Mouse (Mus musculus) mature B cell (primary cell): ENCODE measurements around the gene Tulp2.
"Not testable (repeated sequence)": the region's sequence is repeated elsewhere in the genome, so short reads cannot be mapped to it uniquely, and the experiment has no call there.

Experiments
- in situ Hi-C: fragments of 300-500 bp; cut with MboI; formaldehyde crosslinking; loops from 2 replicates; pipeline ENCODE4 v1.14.3; 2019

Gene Tulp2

DNA sequence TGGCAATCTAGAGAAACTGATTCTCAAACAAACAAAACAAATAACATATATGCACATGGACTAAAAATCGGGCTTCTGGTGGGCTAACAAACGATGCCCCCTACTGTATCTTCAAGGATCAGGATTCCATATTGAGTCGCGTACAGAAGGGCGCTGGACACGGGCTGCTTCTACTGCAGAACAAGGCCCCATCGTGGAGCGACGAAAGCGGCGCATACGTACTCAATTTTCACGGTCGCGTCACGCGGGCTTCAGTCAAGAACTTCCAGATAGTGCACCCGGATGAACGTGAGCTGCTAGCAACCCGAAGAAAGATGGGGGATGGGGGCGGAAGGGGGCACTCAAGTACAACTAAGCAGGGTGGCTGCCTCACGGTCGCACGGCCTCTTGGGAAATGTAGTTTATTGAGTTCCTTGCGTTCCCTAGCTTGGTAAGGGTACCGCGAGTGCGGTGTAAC lies 40.1 kb downstream of the Tulp2 start:
- in situ Hi-C loops: no loop called here

DNA sequence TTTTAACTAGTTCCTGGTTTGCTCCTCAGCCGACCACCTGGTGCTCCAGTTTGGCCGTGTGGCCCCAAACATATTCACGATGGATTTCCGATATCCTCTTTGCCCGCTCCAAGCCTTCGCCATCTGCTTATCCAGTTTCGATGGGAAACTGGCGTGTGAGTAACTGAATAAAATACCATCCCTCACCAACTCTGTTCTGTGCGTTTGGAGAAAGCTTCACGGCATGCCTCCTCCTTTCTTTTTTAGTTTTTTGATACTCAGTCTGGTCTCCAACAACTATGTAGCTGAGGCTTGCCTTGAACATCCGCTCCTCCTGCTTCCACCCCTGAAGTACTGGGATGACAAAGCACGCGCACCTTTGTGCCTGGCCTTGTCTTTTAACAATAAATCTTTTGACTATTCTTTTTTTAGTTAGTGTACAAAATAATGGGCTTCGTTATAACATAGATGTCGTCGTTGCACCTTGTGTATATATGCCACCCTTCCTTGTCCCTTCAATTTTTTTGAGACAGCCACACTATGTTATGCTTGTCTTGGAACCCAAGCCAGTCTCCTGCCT lies 40.6 kb downstream of the Tulp2 start:
- in situ Hi-C loops: no loop called here

DNA sequence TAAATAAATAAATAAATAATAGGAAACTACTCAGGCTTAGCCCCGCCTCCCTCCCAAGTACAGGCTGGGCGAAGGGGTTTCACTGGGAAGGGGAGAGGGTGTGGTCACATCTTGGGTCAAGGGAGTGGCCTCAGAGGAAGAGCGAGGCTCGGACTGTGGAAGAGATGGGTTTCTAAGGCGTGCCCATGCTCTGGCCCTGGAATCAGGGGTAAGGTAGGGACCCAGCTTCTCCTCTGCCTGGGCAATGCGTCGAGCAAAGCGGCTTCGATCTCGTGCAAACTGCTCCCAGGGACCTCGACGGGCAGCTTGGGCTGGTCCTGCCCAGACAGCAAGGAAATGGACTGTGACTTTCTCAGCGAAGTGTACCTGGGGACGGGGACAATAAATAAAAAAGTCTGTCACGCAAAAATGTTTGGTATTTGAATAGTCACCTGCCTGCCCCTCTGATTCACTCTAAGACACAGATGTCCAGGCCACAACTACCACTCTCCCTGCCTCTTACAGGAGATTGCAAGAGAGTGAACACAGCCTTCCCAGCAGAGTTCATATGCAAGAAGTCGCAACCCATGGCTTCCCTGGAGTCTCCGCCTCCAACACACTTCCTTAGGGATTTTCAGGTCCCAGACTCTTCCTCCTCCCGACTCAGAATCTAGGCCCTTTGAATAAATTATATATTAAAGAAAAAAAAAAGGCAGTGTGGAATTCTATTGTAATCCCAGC lies 41.4 kb downstream of the Tulp2 start:
- in situ Hi-C loops: no loop called here

DNA sequence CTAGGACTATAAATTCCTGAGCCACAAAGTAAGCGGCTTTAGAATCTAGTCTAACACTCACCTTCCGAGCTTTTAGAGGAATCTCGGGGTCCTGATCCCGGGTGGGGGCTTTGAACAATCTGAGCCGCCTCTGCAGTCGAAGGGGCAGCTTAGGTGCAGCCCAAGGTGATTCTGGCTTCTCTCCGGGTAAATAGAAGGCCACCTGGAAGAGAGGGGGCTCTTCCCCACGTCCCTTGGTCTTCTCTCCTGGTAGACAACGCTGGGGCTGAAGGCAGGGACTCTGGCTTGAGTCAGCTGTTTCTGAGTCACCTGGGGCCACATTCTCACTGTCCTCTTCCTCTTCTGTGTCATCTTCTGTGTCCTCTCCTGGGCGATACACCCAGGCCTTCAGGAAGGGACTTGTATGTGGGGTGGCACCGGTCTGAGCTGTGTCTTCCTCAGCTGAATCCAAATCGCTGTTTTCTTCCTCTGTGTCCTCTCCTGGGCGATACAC lies 42.0 kb downstream of the Tulp2 start:
- in situ Hi-C loops: no loop called here

DNA sequence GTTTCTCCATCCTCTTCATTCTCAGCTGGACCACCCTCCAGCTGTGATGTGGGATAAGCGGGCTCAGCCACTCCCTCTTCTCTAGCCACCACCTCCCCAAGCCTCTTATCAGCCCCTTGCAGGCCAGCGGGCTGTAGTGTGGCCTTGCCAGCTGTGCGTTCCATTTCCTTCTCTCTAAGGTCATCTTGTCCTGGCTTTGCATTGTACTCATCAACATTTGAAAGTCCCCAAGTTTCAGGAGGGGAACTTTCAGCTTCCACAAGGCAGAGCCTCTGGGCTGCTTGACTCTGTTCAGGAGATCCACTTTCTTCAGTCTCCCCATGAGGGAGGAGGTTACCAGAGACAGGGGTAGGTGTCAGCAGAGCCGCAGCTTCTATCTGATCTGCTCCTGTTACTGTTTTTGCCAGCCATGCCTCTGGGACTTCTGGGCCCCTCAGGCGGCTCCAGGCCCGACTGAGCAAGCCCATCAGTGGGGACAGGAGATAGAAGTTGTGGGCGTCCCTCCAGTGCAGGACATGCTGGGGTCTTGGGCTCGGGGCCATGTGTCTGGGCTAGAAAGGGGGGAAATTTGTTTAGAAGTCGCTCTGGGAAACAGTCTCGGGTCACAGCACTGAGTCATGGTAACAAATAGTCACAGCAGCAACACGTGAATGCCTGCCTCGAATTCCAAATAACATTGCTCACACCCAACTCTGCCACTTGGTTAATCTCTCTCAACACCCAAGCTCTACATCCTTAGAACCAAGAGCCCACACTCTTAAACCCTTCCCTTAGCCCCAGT lies 43.4 kb downstream of the Tulp2 start:
- in situ Hi-C loops: no loop called here

DNA sequence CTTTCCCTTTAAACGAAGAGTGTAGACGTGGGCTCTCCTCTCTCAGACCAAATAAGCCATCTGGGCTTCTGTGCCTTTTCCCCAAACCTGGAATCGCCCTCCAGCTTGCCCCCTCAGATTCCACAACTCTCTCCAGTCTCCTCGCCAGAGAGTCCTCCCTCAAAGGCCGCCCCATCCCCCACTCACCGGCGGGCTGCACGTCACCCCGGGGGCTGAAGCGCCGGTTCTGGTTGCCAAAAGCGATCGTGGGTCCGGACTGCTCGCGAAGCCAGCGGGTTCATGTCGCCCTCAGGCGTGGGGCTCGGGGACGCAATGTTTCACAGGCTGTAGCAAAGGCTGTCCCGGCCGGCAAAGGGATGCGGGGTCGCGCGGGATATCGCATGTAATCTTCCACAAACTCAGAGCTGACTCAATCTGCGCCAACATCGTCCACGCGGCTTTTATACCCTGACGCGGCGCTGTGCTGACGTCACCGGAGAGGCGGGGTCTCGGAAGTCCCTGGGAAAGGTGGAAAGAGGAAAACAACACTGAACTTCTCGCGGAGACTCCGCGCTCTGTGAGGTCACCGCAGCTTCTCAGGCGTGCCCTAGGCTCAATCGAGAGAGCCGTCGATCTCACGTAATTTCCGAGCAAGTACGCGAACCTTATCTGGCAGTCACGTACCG lies 44.3 kb downstream of the Tulp2 start, which contains the start of the genes Ppp1r15a and Plekha4:
TSS of gene Ppp1r15a (minus strand) at position 460 of the 665 bp plus-strand sequence.
TSS of gene Plekha4 (plus strand) at position 522 of the 665 bp plus-strand sequence.
- in situ Hi-C loops: no loop called here

DNA sequence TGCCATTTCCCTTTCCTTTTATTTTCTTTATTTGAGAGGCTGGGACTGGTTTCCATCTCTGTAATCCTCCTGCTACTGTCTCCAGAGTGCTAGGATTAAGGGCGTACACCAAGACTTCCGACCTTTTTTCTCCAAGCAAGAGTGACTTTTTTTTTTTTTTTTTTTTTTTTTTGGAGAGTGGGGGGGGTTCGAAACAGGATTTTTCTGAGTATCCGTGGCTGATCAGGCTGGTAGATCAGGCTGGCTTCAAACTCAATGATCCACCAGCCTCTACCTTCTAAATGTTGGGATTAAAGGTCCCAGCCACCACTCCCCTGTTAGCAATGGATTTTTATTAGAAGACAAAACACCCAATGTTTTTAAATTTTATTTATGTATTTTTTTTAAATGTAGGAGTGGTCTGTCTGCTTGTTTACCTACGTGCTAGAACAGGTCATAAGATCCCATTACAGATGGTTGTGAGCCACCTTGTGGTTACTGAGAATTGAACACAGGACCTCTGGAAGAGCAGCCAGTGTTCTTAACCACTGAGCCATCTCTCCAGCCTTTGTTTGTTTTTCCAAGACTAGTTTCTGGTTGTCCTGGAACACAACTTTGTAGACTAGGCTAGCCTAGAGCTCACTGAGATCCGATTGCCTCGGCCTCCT lies 44.9 kb downstream of the Tulp2 start:
- in situ Hi-C loops: no loop called here

DNA sequence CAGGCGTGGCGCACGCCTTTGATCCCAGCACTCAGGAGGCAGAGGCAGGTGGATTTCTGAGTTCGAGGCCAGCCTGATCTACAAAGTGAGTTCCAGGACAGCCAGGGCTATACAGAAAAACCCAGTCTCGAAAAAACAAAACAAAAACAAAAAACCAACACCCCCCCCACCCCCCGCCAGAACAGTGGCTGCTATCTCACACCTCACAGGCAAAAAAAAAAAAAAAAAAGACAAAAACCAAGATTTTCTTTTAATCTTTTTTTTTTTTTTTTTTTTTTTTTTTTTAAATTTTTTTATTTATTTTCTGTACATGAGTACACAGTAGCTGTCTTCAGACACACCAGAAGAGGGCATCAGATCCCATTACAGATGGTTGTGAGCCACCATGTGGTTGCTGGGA lies 45.5 kb downstream of the Tulp2 start:
- in situ Hi-C loops: not testable (repeated sequence)

DNA sequence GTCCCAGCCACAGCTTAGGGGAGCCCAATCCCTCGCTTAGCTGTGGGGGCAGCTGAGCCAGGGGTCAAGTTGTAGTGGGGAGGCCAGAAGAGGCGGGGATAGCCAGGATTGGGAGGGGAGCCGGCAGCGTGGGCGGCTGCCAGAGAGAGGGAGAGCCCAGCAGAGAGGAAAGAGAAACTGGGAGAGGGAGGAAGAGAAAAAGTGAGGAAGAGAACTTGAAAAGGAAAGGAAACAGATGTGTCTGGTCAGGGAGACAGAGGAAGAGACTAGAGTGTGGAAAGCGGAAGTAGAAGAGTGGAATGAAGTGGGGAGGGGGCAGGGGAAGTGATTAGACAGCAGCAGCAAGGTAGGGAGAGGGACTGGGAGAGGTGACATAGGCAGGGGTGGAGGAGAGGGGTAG lies 47.8 kb downstream of the Tulp2 start:
- in situ Hi-C loops: no loop called here

DNA sequence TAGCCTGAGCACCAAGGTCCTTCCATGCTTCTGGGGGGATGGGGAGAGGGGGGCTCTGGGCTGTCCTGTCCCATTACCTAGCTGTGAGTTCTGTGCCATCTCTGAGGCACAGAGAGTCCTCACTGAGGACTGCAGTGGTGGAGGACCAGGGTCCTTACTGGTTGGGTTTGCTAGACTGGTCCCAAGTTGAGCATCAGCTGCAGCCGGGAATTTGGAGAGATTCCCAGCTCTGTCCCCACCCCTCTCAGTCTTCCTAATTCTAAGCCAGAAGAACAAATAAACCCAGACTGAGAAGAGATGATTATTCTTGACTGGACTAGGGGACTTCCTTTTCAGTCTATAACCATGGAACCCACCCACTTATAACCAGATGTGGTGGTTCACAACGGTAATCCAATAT lies 49.0 kb downstream of the Tulp2 start:
- in situ Hi-C loops: no loop called here

DNA sequence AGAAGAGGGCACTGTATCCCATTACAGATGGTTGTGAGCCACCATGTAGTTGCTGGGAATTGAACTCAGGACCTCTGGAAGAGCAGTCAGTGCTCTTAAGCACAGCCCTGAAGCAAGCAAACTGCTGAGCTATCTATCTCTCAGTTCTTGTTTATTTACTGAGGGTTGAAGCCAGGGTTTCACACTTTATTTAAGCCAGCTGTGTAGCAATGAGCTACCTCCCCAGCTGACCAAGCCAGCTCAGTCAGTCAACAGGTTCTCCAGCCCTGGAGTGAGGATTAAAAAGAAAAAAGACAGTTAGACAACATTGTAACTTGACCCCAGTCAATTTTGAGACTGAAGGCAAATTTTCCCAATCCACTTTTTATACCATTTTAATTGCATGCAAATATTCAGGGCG lies 54.0 kb downstream of the Tulp2 start:
- in situ Hi-C loops: no loop called here

DNA sequence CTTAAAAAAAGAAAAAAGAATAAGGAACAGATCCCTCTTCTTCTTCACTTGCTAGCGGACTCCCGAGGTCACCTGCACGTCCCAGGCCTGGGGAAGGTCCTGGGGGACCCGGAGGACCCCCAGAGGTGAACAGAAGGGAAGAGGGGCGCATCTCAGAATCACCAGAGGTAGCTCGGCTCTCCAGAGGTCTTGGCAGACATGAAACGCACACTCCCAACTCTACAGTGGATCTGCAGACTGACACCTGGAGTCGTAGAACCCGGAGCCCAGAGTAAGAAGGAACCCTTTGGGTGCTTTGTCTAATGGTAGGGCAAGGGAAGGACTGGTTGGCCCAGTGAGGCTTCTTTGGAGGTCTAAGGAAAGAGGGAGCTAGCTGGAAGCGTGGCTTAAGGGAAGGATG lies 55.9 kb downstream of the Tulp2 start:
- in situ Hi-C loops: no loop called here

DNA sequence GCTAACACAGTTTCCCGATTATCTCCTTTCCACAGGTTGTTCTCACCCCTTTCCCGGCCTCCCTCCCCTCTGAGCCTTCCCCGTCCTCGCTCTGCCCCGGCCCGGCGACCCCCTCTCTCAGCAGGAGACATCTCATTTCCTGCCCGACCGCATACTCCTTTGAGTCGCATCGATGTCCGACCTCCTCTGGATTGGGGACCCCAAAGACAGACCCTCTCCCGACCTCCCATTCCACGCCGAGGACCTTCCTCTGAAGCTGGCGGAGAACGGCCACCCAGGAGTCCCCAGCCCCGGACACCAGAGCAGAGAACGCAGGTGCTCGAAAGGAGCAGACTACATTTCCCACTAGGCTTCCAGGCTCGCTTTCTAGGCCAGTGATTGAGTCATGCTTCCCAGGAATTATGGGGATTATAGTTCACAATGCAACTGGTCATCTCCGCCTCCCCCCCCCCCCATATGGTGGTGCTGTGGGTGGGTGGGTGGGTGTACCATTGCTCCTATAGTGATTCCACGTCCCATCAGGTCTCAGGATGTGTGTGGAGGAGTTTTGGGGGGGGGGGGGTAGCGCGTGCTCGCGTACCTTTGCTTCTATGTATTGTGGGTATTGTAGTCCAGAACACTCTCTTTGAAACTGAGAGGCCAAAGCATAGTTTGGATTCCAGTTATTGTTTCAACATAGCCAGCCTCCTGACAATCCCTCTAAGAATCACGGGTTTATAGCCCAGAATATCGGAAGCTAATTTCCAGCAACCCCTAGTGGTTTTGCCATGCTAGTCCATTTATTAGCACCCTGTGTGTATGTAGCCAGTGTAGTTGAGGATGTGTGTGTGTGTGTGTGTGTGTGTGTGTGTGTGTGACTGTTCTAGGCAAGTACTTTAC lies 56.7 kb downstream of the Tulp2 start:
- in situ Hi-C loops: no loop called here

DNA sequence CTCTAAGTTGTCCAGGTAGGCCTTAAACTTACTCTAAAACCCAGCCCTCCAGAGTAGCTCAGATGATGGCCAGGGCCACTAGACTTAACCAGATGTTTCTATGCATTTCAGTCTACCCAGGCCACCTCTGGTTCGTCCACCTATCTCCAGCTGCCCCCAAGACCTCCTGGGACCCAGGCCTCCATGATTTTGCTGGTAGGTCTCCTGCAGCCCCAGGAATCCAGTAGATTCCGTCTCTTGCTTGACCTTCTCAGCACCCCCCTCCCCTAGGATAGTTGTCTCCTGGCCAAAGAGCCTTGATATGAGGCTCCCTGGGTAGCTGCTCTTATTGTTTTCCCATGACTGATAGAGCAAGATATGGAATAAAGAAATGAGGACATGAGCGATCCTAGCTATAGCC lies 57.4 kb downstream of the Tulp2 start:
- in situ Hi-C loops: no loop called here

DNA sequence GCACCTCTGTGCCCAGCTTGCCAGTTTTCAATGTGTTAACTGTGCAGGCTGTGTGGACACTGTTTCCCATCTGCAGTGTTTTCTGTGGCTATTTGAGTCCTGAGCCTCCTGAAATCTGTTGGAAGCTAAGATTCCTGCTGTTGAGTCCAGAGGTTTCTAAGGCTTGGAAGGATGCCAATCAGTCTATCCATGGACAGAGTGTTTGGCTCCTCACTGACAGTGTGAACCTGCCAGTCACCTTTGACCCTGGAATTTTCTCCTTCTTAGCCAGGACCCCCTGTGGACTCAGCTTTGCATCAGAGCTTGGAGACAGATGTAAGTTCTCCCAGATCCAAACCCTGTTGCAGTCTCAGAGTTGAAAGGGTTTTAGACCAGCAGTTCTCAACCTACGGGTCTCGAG lies 58.5 kb downstream of the Tulp2 start:
- in situ Hi-C loops: no loop called here

DNA sequence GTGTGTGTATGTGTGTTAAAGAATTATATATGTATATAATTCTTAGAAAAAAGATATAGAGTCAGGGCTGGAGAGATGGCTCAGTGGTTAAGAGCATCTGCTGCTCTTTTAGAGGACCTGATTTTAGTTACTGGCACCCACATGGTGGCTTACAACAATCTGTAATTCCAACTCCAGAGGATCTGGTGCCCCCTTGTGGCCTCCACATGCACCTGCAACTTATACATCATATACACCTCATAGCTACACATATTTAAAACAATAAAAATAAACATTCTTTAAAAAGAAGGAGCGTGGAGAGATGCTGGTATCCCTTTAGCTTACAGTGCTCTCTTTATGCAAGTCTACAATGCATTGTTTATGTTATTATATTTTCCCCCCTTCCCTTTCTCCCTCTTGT lies 62.8 kb downstream of the Tulp2 start:
- in situ Hi-C loops: no loop called here

DNA sequence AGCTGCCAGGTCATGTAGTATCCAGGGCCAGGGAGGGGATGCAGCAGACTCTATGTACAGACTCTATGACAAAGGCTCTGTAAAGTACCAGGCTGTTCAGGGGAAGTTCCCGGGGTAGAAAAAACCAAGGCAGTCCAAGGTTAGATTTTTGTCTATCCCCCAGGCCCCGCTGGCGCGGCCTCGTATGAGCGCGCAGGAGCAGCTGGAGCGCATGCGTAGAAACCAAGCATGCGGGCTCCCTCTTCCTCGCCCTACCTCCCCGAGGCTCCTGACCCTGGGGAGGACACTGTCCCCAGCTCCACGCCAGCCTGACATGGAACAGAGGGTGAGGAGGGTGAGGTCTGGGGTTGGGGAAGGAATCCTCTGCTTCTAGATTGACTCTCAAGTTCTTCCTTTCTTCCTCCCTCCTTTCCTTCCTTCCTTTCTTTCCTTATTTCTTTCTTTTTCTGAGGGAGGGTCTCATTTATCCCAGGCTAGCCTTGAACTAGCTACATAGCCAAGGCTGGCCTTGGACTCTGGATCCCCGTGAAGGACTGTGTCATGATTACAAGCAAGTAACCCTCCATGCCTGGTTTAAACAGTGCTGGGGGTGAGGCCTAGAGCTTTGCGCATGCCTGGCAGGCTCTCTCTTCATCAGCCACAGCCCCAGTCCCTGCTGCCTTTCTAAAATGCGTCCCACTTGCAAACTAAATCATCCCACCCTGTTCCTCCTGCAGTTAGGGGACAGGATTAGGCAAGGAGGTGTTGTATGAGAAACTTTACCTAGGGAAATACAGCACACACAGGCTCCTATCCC lies 68.2 kb downstream of the Tulp2 start:
- in situ Hi-C loops: no loop called here

DNA sequence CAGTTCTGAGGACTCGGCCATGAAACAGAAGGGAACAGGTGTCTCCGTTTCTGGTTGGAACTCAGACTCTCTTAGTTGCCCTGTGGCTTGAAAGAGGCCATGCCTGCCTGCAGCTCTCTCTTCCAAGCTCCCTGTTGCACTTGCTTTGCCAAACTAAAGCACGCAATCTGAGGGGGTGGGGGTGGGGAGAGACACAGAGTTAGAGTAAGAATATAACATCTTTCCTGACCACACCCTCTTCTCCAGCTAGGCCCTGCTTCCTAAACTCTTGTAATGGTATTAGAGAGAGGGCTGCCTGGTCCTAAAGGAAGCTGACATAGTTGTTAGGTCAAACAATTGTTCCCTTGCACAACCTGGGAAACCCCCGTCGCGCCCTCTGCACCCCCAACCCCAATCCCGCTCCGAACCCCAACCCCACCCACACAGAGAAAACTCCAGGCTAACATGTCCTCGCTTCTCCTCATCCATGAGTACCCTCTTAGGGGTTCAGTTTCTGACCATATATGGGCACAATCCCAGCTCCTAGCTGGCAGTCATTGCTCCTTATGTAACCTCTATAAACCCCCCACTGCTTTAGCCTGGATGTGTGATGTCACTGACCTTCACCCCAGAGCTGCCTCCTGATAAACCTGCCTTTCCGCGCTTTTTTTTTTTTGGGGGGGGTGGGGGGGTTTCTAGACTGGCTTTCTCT lies 69.3 kb downstream of the Tulp2 start:
- in situ Hi-C loops: no loop called here

DNA sequence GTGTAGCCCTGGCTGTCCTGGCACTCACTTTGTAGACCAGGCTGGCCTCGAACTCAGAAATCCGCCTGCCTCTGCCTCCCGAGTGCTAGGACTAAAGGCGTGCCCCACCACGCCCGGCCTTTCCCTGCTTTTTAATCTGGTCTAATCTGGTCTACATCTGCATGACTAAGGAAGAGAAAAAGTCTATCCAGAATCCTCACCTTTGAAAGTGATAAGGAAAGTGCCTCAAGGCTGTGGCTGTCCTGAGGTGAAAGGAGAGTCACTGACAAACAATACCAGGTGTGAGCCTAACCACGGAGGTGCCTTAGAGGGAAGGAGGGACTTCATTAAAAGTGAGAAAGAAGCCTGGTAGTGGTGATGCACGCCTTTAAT lies 69.8 kb downstream of the Tulp2 start:
- in situ Hi-C loops: no loop called here
